Mouse (Mus musculus) cerebellum, postnatal 36 days (tissue): ENCODE data around the gene Agap3.

Experiments used
- DNase-seq, 2 experiments: peaks; one replicate each; pipeline ENCODE4 v3.0.0; 2021 to 2022; ENCODE audit warnings: mixed read lengths in 2 of 2

The Agap3 gene

DNA sequence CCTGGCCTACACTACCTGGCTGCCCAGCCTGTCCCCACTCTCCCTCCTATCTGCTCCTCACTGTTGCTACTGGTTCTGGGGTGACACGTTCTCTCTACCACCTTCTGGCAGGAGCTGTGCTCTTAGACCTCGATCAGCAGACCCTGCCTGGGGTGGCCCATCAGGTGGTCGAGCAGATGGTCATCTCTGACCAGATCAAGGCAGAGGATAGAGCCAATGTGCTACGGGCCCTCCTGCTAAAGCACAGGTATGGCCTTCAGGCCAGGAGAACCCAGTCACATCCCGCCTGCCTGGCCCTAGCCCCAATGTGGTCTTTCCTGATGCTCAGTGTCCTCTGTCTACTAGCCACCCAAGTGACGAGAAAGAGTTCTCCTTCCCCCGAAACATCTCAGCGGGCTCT is 18.0 kb upstream of the Agap3 start:
- DNase-seq = no peak

DNA sequence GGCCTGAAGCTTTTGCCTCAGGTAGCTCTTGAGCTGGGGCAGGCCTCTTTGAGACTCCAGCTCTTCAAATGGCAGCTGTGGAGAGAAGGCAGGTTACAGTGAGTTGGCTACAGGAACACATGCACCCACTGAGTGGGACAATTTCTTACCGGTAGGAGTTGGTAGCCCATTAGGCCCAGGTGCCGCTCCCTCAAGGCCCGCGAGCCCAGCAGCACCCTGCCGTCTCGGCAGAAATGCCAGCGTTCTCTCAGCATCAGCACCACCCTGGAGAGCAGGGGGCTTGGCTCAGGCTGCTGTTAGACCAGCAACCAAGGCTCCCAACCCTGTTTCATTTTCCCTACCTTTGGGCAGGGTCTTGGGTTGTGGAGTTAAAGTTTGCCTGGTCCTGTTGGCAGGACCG is 10.8 kb upstream of the Agap3 start:
- no peak for DNase-seq

DNA sequence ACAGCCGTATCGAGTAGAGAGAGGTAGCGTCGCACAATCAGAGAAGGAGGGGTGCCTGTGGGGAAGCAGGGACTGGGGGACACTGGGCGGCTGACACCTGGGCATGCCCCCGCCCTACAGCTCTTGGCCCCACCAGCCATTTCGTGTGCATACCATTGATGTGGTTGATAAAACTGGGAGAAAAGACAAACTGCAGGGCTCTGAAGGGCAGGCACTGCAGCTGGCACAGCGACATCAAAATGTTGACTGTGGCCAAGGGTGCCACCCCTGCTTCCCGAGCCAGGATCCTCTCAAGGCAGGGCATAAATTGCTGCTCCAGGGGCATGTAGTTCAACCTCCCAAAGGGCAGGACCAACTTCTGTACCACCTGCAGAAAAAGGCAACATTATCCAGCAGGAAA is 9.9 kb upstream of the Agap3 start:
- DNase-seq = no peak

DNA sequence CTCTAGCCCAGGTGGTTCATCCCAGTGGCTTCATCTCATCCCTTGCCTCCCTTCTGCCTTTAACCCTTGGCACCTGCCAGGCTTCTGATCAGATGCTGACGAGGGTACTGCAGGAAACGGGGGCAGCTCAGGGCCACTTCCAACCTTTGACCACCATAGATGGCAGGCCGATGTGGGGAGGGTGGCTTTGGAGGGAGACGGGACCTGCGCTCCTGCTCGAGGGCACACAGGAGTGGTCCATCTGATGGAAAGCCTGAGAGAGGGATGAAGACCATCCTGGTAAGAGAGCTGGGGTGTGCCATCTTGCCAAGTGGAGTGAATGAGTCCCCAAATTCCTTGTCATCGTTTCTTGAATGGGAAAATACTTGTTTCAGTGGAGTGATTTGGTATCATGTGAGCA is 8.8 kb upstream of the Agap3 start:
- DNase-seq = no peak

DNA sequence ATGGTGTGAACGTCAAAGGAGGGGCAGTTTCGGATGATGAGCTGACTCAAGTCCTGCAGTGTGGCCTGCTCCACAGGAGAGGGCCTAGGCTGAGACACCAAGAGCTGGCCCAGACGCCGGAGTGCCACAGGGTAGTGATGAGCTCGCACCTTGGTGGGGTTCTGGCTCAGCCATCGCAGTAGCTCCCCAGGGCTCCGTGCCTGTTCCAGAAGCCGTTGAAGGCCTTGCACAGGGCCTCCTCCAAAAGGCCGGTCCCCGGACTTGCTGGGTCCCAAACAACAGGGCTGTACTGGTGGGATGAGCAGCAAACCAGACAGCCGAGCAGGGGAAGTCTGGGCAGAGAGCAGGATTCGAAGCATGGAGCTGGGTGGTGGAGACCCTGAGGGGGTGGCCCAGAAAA is 8.1 kb upstream of the Agap3 start:
- peak in 1 of 2 experiments; percentile 39 for DNase-seq

DNA sequence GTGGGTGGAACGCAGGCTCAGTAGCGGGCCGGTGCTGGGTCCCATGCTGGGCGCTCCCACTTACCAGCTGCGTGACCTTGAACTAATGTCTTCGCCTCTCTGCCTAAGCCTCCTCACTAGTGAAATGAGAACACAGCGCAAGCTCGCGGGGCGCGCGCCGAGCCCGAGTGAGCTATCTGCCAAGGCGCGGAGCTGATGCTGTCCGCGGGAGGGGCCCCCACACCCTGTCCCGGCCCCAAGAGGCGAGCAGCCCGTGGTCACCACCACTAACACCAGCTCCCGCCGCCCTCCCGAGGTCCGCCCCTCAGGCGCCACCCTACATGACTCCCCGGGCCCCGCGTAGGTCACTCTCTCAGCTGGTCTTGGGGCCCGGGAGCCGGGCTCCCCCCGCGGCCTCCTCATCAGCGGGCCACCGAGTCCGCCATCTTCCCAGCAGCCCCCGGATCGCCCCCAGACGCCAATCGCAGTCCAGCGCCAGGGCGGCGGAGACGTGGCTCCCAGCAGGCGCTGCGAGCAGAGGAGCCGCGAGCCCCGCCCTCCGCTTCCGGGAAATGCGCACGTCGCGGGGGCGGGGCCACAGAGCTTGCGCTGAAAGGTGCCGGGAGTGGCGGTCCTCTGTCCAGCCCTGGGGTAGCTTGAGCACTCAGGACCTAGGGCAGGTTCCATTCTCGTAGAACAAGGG is 7.1 kb upstream of the Agap3 start, which contains the start of gene Fastk:
Gene Fastk (minus strand): TSS at position 542 of the 682 bp plus-strand sequence.
- peak; percentile 92 to 96 for DNase-seq

DNA sequence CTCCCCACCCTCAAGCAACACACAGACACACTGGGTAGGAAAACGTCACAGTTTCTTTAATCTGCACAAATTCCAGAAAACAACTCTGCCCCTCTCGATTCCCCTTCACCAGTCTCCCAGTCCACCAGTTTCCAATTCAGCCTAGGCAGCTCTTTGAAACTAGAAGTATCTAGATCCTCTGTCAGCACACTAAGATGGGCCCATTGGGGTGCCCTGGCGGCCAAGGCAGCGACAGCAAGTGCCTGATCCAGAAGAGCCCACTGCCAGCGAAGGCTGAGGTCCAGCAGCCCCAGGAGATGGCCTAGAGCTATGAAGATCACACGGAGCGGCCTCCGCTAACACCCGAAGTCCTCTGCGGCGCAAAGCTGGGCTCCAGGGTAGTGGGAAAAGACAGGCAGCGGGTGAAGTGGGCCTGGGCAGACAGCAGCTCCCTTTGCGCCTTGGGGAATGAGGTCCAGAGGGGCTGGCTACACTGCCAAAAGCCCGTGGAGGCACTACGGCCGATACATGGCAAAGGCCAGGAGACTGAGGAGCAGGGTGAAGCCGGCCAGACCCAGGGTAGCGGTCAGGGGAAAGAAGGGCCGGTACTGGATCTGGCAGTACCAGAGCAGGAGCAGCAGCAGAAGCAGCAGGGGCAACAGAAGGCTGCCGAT is 6.4 kb upstream of the Agap3 start:
- DNase-seq = no peak

DNA sequence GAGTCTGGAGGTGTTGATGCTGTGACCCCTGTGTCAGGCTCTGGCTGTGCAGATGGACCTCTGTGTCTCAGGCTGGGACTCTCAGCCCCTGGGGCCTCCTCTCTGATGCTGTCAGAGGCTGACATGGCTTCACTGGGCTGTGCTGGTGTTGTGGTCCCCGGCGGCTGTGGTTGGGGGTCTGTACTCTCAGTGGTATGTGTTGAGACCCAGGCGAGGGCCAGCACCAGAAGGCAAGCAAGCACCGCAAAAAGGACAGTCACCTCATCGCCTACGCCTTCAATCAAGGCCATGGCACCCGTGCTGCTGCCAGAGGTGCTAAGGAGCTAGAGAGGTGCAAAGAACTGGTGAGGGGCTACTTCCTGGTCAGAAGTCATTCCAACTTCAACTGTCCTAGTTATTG is 5.3 kb upstream of the Agap3 start:
- no peak for DNase-seq

DNA sequence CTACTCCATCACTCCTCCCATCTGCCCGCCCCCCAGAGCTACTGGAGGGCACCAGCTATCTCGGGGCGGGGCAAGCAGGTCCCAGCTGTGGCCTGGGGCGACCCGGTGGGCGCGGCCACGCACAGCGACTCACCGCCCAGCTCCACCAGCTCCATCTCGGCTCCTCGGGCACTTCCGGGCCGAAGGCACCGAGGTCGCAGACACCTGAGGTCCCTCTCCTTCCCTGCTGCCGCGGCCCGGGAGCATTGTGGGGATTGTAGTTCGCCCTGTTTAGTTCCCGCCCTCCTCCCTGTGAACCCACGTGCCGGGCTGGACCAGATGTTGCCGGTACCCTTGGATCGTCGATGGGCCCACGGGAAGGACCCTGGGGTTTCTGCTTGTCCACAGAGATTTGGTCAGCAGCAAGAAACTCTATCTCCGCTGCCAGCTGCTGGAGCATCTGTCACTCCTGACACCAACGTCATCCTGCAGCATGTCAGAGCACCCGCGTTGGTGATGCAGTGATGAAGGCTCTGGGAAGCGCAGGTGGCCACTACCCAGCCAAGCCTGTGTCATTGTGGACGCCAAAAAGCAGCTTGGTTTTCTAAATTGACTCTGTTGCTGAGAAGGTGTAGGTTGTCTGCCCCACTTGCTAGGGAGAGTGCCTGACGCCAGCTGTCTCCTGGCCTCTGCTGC is 4.2 kb upstream of the Agap3 start, which contains the start of gene Tmub1:
Gene Tmub1 (minus strand): TSS at position 231 of the 675 bp plus-strand sequence.
- peak; percentile 76 to 80 for DNase-seq

DNA sequence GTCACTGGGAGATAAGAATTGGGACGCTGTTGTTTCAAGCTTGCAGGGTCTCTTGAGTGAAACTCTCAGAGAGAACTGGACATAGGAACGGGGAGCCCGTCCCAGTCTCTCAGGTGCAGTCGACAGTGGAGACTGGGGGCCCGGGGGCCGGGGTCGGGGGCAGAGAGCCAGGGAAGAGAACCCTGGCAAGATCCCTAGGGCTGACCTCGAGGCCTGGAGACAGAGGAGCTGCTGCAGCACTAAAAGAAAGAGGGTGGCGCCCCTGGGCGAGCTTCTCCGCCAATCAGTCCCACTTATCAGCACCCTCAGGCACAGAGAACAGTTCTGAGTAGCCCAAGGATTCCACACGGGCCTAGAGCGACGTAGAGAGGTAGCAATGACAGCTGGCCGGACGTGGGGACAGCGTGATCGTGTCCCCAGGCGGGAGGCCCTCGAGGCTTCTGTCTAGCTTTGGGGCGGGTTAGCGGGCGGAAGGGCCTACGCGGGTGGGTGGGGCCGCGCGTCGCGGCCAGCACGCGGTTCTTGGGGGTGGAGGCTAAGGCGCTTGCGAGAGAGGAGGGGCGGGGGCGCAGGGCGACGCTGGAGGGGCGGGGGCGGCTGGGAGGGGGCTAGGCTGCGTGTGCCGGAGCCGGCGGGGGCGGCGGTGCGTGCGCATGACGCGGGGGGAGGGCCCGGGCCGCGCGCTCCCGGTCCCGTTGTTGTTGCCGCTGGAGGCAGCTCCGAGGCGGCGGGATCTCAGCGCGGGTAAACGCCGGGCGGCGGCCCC is 530 bp upstream of the Agap3 start:
- peak; percentile 82 to 92 for DNase-seq

DNA sequence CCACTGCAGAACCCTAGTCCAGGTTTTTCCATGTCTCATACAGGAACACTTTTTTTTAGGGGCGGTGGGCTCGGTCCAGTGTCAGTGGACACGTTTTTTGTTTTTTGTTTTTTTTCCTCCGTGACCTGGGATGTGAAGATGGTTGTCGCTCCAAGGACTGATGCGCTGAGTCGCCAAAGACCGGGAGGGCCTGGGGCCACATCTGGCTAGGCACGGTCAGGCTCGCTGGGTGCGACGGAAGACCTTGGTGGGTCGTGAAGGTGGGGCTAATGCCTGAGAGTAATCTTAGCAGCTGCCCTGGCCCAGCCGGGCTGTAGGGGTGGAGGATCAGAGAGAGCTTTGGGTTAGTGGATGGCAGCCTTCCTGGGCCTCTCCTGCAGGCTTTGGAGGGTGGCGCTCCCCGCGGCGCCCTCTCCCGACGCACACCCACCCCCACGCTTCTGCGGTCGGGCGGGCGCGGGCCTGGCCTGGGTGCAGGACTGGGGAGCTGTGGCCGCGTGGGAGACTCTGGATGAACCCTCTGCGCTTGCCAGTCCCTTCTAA is 785 bp downstream of the Agap3 start:
- DNase-seq = peak; percentile 47 to 54

DNA sequence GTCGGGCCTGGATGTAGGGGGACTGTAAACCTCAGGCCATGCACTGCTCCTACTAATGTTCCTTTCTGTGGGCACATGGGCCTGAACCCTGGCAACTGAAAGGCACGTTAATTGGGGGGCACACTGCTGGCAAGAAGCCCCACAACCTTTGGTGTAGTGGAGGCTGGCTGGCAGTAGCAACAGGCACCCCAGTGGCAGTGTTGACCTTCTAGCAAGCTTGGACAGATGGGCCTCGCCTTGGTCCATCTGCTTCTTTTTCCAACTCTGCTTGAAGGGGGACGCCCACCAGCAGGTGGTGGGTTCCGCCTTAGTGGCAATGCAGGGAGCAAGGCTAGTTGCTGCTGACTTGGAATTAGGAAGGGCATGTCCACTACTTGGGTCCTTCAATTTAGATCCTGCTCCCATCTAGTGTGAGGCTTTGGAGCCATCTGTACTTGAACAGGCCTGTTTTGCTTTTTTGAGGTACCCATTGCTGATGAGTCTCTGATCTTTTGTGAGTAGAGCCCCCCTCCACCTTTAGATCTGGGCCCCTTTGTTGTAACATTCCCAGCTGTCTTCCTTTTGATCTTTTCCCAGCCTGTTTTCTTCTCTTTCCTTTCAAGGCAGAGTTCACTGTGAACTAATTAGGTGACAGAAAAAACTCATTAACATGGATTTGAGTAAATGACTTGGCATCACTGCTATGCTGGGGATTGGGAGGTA is 1.5 kb downstream of the Agap3 start:
- peak; percentile 84 to 87 for DNase-seq

DNA sequence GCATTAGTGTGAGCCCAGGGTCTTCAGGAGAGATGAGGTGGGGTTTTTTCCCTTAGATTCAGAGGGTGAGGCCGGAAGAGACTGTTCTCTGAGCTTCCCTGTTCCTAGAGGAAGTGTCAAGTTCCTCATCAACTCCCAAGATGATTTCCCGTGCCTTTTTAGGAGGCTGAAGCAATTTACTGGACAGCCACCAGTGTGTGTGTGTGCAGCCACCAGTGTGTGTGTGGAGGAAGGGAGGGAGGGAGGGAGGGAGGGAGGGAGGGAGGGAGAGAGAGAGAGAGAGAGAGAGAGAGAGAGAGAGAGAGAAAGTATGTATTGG is 2.0 kb downstream of the Agap3 start:
- DNase-seq = no peak

DNA sequence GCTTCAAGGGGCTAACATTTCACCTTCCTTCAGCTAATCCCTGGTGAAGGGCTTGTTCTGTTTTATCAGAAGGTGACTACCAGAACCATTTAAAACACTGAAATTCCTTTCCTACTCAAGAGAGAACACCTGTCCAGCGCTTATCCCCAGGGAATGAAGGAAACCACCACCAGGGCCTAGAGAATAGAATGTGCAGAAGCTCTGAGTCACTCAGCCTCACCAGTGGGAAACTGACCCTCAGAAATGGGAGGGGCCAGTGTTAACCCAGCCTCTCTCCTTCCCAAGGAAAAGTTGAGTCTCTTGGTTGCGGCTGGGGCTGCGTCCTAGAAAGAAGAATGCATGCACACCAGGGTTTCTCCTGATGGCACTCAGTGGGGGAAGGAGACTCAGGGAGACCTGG is 3.1 kb downstream of the Agap3 start:
- no peak for DNase-seq

DNA sequence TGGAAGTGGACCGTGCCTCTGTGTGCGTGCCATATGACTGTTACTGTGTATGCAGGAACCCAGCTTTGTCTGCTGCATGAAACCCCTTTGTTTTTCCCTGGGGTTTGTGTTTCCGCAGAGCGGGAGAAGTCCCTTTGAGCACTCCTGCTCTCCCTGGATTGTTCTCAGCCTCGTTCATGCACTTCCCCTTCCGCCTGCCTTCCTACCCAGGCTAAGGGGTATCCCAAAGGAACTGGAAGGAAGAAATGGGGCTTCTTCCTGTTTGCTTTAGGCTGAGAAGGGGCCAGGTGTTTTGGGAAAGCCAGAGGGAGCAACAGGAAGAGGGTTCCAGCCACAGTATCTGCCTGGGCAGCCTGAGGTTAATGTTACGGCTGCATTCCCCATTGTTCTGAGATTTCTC is 3.6 kb downstream of the Agap3 start:
- no peak for DNase-seq

DNA sequence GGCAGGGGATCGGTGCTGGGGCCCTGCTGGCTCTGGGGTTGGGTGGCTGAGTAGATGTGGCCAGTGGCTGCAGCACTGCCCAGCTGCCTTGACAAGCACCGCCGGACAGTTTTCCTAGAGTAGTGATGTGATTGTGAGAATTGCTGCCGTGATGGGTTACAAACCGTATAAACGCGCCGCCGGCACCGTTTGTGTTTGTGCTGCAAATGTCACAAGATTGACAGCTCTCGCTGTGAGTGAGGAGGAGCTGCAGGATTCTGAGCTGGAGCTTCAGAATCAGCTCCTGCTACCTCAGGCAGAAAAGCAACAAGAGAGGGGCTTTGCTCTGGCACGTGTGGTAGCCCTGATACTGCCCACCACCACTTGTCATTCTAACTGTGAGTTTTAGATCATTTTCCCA is 14.8 kb downstream of the Agap3 start:
- DNase-seq = no peak

DNA sequence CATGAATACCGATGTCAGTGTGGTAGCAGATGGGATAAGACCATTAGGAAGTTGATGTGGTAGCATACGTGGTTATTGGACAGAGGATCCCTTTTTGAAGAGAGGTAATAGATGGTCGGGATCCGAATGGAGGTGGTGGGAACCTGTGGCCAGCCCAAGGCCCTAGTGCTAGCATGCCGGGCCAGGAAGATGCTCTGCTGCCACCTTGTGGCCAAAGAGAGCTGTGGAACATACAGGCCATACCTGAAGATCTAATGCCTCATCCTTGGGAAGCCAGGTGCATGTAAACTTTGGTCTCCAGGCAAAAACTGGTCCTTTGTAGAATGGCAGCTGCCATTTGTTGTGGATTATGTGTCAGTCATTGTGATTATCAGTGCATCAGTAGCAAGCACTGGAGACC is 18.6 kb downstream of the Agap3 start:
- DNase-seq = peak; percentile 86 to 90

DNA sequence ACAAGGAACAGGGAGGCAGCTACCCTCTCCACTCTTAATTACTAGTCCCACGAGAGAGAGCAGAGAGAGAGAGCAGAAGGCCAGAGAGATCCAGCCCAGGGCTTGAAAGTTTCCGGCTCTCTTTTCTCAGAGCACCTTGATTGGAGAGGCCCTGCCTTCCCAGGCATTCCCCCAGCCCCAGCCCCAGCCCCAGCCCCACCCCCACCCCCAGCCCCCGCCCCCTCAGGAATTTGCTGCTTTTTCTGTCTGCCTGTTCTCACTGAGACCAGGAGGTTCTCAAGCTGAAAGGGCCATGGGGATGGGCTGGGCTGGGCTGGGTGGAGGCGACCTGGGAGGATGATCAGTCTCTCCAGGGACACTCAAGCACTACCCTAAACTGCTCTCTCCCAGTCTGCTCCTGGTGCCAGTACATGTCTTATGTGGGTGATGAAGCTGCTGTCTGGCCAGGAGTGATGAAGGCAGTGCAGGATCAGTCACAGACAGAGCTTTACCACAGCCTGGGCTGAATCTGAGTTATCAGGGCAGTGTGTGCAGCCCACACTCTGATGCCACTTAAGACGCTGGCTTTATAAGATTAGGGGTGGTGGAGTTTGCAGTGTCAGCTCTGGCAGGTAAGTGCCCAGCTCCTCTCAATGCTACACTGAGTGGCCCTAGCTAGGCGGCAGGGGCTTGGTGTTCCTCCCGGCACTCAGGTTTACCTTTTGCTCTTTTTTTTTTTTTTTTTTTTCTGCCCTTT is 21.1 kb downstream of the Agap3 start:
- no peak for DNase-seq

DNA sequence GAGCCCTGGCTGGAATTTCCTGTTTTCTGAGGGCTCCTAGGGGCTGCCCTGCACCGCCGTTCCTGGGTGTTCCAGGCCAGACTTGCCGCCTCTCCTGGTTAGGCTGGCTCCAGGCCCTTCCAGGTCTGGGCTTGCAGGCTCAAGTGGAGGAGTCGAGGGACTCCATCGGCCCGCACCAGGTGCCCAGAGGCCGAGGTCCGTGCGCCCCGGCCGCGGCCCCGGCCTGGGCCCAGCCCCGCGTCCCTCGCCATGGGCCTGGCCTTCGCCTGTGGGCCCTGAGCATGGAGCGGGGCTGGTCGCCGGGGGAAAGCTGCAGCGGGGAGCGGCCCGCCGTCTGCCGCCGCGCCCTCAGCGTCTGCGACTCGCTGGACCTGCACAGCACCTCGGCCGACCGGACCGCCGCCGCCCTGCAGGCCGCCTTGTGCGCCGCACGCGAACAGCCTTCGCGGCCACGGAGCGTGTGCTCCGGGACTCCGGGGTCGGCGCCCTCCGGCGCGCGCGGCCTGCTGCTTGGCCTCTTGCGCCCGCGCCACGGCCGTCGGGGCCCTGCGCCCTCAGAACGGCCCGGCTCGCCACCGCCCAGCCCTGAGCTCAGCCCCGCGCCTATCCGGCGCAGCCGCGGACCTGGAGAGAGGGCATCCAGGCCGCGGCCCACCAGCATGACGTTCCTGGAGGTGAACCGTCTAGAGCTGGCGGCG is 22.2 kb downstream of the Agap3 start:
- DNase-seq = no peak

DNA sequence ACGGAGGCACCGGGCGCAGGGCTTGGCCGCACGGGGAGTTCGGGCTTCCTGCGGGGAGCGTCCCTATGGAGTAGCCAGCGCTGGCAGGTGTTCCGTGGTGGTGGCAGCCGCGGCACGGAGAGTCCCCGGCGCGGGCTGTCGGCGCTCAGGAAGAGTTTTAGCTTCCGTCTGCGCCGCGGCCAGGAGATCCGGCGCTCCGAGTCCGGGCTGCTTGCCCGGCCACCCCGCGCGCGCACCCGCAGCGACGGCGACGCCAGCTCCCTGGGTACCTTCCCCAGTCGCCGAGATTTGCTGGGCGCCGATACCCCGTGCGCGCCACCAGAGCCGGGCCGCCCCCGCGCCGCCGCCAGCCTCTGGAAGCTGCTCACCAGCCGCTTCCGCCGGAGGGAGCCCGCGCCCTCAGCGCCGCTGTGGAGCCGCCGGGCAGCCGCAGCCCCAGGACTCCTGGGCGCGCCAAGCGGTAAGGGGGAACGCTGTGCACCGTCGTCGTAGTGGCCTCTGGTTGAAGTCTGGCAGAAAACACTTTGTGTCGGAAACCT is 22.8 kb downstream of the Agap3 start:
- no peak for DNase-seq
